Mouse (Mus musculus): ENCODE results near the gene Otop3. TPM values are rescaled to one million over a fixed set of nuclear protein-coding genes. Genes with fewer than 3 reads are reported as not detected.

Otop3 gene
- 0.37 and 0.42 TPM in 2 replicates for polyA plus RNA-seq (2016; fragmentation: Nextera tagmentation; extraction: Ambion mirVana)

DNA sequence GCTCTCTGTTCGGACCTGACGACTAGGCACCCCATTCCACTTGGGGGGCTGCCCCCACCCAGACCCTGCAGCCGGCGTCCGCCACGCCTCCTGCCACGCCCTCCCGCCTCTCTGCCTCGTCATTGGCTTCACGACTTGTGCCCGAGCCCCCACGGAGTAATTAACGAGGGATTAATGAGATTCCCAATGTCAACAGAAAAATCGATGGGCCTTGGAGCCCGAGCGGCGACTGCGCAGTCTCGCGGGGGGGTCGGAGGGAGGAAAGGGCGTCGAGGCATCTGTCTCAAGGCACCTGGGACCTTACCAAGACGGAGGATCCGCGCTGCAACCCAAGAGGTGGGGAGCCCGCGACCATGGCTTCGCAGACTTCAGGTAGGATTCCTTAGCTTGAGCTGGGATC is at the start of gene Otop3:
Gene Otop3, plus strand, starts transcription at position 201 of the 400 bp plus-strand sequence.
- Histone ChIP-seq H3K9me3 (replicated peaks) (no peaks in the 10 kb centered on the region), H3K4me3 (peak within 1 kb of the TSS; percentile 43), H3K27me3 (ENCODE audit: low read depth, poor library complexity, severe bottlenecking) (peaks cover 92% of the 10 kb centered on the region), H3K36me3 (no peaks in the 10 kb centered on the region), H3K4me1 (peaks cover 38% of the 10 kb centered on the region), H3K27ac (replicated peaks) (no peak within 1 kb of the TSS)
- no peak for DNase-seq (ENCODE audit: low spot score)
- 8% methylated on average over 29 of the region's 29 CpGs for WGBS

DNA sequence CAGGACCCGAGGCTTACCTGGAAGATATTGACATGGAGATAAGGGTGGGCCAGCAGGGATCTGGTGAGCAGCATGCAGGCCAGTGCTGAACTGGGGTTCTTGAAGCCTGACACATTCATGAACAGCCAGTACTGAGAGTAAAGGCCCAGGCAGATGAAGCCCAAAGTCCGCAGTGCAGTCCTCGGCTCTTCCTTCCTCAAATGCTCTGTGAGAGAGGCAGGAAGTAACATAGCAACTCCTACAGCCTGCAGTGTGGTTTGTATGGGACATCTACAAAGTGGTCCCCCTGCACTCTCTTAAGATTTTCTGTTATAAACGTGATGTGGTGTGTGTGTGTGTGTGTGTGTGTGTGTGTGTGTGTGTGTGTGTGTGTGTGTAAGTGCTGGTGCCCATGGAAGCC is 49.2 kb upstream of the Otop3 start:
- no peaks in the 10 kb centered on the region for H3K27me3 ChIP-seq (ENCODE audit: low read depth, poor library complexity, severe bottlenecking)
- no peak overlapping the region for H3K4me3 ChIP-seq
- DNase-seq (ENCODE audit: low spot score): no peak
- H3K4me1 ChIP-seq: 0 out of 2 replicates have a peak, but pooled peaks cover 3% of the 10 kb centered on the region
- H3K36me3 ChIP-seq: no peaks in the 10 kb centered on the region
- WGBS: 71% methylated on average over 4 of the region's 4 CpGs
- no peaks in the 10 kb centered on the region for H3K9me3 ChIP-seq (replicated peaks)
- H3K27ac ChIP-seq (replicated peaks): no peak overlapping the region

DNA sequence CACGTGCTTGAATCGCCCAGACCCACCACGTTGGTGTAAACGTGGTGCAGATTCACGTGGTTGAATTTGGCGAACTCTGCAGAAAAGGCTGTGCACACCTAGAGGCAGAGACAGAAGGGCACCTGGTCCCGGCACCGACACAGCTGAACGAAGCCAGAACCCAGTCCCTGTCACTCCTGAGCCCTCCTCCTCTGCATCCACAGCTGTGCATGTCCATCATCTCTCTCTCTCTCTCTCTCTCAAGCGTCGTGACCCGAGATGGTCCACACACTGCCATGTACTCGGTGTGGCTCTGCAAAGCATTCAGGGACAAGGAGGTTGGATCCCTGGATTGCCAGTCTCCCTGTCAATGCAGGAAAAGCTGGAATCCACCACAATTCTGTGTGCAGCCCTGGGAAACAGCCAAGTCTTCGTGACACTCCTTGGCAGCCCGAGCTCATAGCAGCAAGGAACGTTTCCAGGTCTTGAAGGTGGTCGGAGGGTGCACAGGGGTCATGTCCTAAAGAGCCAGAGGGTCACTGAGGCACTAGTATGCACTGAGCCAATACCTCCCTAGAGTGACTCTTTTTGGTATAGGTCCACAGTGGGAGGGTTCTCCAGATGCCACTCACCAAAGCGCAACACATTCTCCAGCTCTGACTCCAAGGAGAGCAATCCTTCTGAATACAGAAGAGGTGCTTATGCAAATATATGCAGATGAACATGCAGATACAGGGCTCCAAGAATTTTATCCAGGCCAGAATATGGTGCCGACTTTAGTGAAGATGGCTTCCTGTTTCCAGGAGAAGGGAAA is 48.1 kb upstream of the Otop3 start:
- WGBS: 81% methylated on average over 19 of the region's 19 CpGs
- H3K36me3 ChIP-seq: no peaks in the 10 kb centered on the region
- H3K27ac ChIP-seq (replicated peaks): no peak overlapping the region
- no peak overlapping the region for H3K4me3 ChIP-seq
- no peaks in the 10 kb centered on the region for H3K27me3 ChIP-seq (ENCODE audit: low read depth, poor library complexity, severe bottlenecking)
- DNase-seq (ENCODE audit: low spot score): no peak
- 0 out of 2 replicates have a peak, but pooled peaks cover 3% of the 10 kb centered on the region for H3K4me1 ChIP-seq
- no peaks in the 10 kb centered on the region for H3K9me3 ChIP-seq (replicated peaks)

DNA sequence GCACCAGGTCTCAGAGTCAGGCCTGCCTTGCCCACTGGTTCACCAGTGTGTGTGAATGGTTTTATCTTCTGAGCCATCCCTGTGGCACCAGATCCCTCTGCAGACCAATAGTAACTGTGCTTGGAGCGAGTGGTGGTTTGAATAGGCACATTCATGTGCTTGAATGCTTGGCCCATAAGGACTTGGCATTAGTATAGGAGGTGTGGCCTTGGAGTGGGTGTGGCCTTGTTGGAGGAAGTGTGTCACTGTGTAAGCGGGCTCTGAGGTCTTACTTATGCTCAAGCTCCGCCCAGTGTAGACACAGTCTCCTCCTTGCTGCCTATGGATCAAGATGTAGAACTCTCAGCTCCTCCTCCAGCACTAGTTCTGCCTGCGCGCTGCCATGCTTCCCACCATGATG is 47.1 kb upstream of the Otop3 start:
- Histone ChIP-seq H3K27ac (replicated peaks) (no peak overlapping the region), H3K9me3 (replicated peaks) (no peaks in the 10 kb centered on the region), H3K4me3 (no peak overlapping the region), H3K27me3 (ENCODE audit: low read depth, poor library complexity, severe bottlenecking) (no peaks in the 10 kb centered on the region), H3K36me3 (no peaks in the 10 kb centered on the region), H3K4me1 (peaks cover 9% of the 10 kb centered on the region)
- WGBS: 89% methylated on average over 5 of the region's 5 CpGs
- DNase-seq (ENCODE audit: low spot score): no peak

DNA sequence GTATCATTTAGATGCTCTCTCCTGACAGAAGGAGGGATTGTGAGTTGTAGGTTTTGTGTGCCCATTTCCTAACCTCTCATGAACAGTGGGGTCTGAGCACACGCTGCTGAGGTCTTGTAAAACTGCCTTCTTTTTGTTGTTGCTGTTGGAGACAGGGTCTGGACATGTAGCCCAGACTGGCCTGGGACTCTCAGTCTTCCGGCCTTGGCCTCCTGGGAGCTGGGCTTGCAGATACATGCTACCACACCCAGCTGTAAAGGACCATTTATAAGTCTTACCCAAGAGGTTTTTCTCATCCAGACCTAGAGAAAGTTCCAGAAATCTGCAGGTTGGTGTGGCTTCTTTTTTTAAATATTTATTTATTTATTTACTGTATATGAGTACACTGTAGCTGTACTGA is 46.2 kb upstream of the Otop3 start:
- no peak for DNase-seq (ENCODE audit: low spot score)
- Histone ChIP-seq H3K4me3 (no peak overlapping the region), H3K27ac (replicated peaks) (no peak overlapping the region), H3K4me1 (peaks cover 8% of the 10 kb centered on the region), H3K27me3 (ENCODE audit: low read depth, poor library complexity, severe bottlenecking) (no peaks in the 10 kb centered on the region), H3K36me3 (no peaks in the 10 kb centered on the region), H3K9me3 (replicated peaks) (no peaks in the 10 kb centered on the region)
- WGBS: 82% methylated on average over 2 of the region's 2 CpGs

DNA sequence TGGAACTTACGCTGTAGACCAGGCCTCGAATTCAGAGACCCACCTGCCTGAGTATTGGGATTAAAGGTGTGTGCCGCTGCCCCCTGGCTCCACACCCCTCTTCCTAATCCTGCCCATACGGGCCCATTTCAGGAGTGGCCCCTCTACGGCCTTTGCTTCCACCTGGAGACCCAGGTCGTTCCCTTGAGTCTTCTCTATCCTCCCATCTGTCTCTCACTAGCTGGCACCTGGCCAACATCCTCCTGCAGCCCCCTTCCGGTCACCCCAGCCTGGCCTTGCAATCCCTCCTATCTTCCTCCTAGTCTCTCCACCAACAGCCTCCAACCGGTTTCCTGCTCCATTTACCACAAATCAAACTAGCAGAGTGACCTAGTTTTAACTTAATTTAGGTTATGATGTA is 44.6 kb upstream of the Otop3 start:
- no peaks in the 10 kb centered on the region for H3K9me3 ChIP-seq (replicated peaks)
- no peak for DNase-seq (ENCODE audit: low spot score)
- H3K4me1 ChIP-seq: peaks cover 8% of the 10 kb centered on the region
- no peak overlapping the region for H3K27ac ChIP-seq (replicated peaks)
- H3K4me3 ChIP-seq: no peak overlapping the region
- no peaks in the 10 kb centered on the region for H3K27me3 ChIP-seq (ENCODE audit: low read depth, poor library complexity, severe bottlenecking)
- H3K36me3 ChIP-seq: no peaks in the 10 kb centered on the region
- WGBS: 86% methylated on average over 8 of the region's 8 CpGs

DNA sequence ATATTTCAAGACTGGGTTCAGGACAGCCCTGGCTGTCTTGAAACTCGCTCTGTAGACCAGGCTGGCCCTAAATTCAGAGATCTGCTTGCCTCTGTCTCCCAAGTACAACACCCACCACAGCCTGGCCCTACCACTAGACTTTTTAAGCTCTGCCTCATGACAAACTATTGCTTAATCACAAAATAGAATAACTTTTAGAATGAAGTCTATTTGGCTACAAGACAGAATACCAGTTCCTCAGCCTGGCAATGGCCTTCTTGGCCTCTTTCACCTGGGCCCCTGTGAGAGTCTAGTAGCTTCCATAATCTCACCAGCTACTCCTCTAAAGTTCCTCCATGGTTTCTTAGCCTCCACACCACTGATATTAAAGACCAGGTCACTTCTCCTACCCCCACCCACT is 44.2 kb upstream of the Otop3 start:
- DNase-seq (ENCODE audit: low spot score): no peak
- H3K27ac ChIP-seq (replicated peaks): no peak overlapping the region
- WGBS: 93% methylated on average over 1 of the region's 1 CpGs
- H3K27me3 ChIP-seq (ENCODE audit: low read depth, poor library complexity, severe bottlenecking): no peaks in the 10 kb centered on the region
- no peaks in the 10 kb centered on the region for H3K36me3 ChIP-seq
- peaks cover 8% of the 10 kb centered on the region for H3K4me1 ChIP-seq
- H3K9me3 ChIP-seq (replicated peaks): no peaks in the 10 kb centered on the region
- H3K4me3 ChIP-seq: no peak overlapping the region

DNA sequence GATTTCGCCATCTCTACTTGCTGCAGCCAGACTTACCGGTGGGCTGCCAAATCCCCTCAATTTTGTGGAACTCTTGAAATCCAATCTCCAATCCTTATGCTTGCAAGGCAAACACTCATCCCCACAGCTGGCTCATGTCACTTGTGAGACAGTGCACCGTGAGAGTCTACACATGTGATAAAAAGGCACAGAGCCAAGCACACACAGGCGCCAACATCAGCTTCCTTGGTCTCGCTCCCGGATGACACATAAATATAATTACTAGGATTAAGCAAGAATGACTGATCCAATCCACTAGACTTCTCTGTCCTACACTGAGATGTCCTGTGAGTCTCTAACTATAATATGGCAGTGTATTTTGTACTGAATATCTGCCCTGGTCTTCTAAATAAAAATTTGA is 43.6 kb upstream of the Otop3 start:
- WGBS: 92% methylated on average over 6 of the region's 6 CpGs
- DNase-seq (ENCODE audit: low spot score): no peak
- Histone ChIP-seq H3K9me3 (replicated peaks) (no peaks in the 10 kb centered on the region), H3K27me3 (ENCODE audit: low read depth, poor library complexity, severe bottlenecking) (peaks cover 4% of the 10 kb centered on the region), H3K36me3 (no peaks in the 10 kb centered on the region), H3K4me3 (no peak overlapping the region), H3K27ac (replicated peaks) (no peak overlapping the region), H3K4me1 (peaks cover 8% of the 10 kb centered on the region)

DNA sequence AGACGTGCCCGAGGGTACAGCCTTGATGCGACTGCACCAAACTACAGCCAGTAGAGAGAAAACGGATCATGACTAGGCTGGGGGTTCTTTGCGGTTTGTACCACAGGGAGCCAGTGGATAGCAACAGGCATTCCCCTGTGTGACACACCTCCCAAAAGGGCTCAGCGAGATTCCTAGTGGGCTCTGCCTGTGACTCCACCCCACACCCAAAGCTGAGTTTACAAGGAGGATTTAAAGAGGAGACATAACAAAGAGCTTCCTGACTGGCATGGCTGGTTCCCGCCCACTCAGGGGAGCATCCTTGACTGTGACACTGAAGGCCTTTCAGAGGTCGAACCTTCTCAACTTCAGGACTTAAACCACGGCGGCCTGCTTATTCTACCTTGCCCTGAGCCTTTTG is 43.0 kb upstream of the Otop3 start:
- Histone ChIP-seq H3K9me3 (replicated peaks) (no peaks in the 10 kb centered on the region), H3K27ac (replicated peaks) (no peak overlapping the region), H3K36me3 (no peaks in the 10 kb centered on the region), H3K4me1 (peaks cover 8% of the 10 kb centered on the region), H3K27me3 (ENCODE audit: low read depth, poor library complexity, severe bottlenecking) (peaks cover 10% of the 10 kb centered on the region), H3K4me3 (no peak overlapping the region)
- 74% methylated on average over 10 of the region's 10 CpGs for WGBS
- DNase-seq (ENCODE audit: low spot score): no peak

DNA sequence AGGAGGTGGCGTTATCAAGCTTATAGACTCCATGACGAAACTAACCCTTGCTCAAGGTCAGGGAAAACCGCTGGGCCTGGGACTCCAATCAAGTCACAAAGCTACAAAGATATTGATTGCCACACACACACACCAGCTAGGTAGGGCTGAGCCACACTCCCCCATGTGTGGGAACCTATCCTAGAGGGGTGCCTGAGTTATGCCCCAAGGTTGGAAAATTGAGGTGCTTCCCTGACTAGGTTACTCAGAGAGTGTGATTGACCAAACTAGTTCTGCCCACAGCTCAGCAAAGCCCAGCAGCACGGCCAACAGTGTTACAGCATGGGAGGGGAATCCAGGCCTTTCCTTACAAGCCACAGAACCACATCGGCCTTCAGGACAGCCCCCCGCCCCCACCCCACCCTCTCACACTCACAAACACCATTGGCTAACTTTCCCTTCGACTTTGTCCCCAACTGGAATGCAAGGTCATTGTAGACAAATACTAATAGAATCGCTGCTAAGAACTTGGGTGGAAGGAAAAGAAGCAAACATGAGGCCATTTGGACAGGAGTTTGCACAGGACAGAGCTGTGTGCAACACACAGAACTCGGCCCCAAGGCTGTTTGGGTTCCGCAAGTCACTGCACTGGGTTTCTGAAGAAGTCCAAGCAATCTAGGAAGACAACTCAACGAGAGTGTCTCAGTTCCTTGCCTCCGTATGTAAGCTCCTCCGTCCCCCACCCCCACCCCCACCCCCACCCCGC is 41.7 kb upstream of the Otop3 start:
- Histone ChIP-seq H3K9me3 (replicated peaks) (no peaks in the 10 kb centered on the region), H3K27me3 (ENCODE audit: low read depth, poor library complexity, severe bottlenecking) (peaks cover 23% of the 10 kb centered on the region), H3K36me3 (no peaks in the 10 kb centered on the region), H3K4me1 (peaks cover 20% of the 10 kb centered on the region), H3K27ac (replicated peaks) (no peak overlapping the region), H3K4me3 (no peak overlapping the region)
- WGBS: 69% methylated on average over 14 of the region's 14 CpGs
- no peak for DNase-seq (ENCODE audit: low spot score)

DNA sequence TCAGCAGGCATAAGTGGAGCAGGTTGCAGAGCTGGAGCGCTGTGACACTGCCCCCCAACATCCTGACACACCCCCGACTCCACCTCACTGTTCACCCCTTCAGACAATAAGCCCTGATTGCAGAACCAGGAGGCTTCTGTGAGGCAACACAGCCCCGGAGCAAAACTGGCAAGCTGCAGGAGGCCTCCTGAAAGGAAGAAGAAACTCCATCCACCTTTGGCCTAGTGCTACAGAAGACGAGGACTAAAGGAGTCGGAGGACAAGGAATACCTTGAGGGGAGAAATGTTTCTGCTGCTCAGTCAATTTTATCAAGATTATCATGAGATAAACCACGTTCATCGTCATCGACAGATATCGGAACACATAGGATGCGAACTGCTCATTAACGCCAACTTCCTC is 38.6 kb upstream of the Otop3 start:
- H3K27me3 ChIP-seq (ENCODE audit: low read depth, poor library complexity, severe bottlenecking): peaks cover 45% of the 10 kb centered on the region
- WGBS: 89% methylated on average over 11 of the region's 11 CpGs
- no peaks in the 10 kb centered on the region for H3K36me3 ChIP-seq
- DNase-seq (ENCODE audit: low spot score): no peak
- no peak overlapping the region for H3K4me3 ChIP-seq
- H3K27ac ChIP-seq (replicated peaks): no peak overlapping the region
- H3K9me3 ChIP-seq (replicated peaks): peaks cover 4% of the 10 kb centered on the region; the same call in 1 of the 2 replicates
- peaks cover 23% of the 10 kb centered on the region for H3K4me1 ChIP-seq

DNA sequence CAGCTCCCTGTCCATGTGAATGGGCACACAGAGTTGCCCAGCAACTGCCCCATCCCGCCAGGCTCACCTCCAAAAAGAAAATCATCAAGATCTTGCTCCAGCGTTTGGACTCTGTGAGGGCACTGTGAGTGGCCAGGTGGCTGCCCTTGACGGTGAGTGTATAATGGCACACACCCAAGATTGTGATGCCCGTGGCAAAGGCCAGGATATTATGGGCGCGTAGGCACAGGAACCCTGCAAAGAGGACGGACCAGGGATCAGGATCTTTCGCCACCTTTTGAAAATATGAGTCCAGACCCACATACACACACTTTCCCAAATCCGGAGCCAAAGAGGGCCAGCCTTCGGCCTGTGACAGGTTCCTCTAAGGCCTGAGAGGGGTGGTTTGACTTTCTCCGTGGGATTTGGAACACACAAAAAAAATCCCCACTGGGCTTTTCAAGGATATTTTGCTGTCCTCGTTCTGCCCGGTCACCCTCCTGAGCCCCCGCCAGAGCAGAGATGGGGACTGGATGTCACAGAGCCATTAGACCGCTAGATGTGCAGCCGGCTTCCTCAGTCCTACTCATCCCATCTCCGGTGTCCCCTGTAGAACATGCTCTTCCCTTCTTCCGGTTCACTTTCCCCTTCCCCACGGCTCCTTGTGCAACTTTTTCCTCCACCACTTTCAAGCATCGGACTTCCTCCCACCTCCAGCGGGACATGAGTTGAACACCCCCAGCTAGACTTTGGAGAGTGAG is 37.9 kb upstream of the Otop3 start:
- peak overlapping the region; percentile 82 for H3K27ac ChIP-seq (replicated peaks)
- H3K27me3 ChIP-seq (ENCODE audit: low read depth, poor library complexity, severe bottlenecking): peaks cover 45% of the 10 kb centered on the region
- peaks cover 22% of the 10 kb centered on the region for H3K4me1 ChIP-seq
- no peak for DNase-seq (ENCODE audit: low spot score)
- WGBS: 57% methylated on average over 21 of the region's 21 CpGs
- H3K9me3 ChIP-seq (replicated peaks): peaks cover 5% of the 10 kb centered on the region; the same call in 1 of the 2 replicates
- H3K36me3 ChIP-seq: no peaks in the 10 kb centered on the region
- H3K4me3 ChIP-seq: peak overlapping the region; percentile 67
